Mouse (Mus musculus) MEL (cell line): ENCODE measurements at regions not wholly inside any gene's neighbourhood (a gene's known extent, or its start where the extent isn't known, plus 50 kb on each side); places are given as distances from the start of the nearest gene placed in this dataset.

Experiments used
- CTCF ChIP-seq, 3 experiments: IDR thresholded peaks in 2 of 3; conservative IDR thresholded peaks in 1 of 3; 2 replicates each; pipeline ENCODE4 v1.5.1; 2011 to 2012; ENCODE audit warnings: low read length in 3 of 3, low read depth in 2 of 3, mild to moderate bottlenecking in 2 of 3, improper control_type of control experiment in 1 of 3, inconsistent platforms in 1 of 3, mixed read lengths in 1 of 3, moderate library complexity in 1 of 3; ENCODE audit not compliant: control insufficient read depth in 1 of 3, insufficient read depth in 1 of 3, poor library complexity in 1 of 3, severe bottlenecking in 1 of 3
- NRF1 ChIP-seq: IDR thresholded peaks from 2 replicates; pipeline ENCODE4 v1.6.1; 2014; ENCODE audit warnings: low read depth, mild to moderate bottlenecking, inconsistent platforms, low read length, improper control_type of control experiment, moderate library complexity; ENCODE audit not compliant: poor library complexity, insufficient read depth, severe bottlenecking
- POLR2AphosphoS5 ChIP-seq: IDR thresholded peaks from 2 replicates; pipeline ENCODE4 v1.6.1; 2012; ENCODE audit warnings: low read depth, borderline replicate concordance, mild to moderate bottlenecking, inconsistent platforms, low read length, moderate library complexity, mixed read lengths
- RCOR1 ChIP-seq: IDR thresholded peaks from 2 replicates; pipeline ENCODE4 v1.6.1; 2012; ENCODE audit warnings: low read depth, mild to moderate bottlenecking, inconsistent platforms, low read length, improper control_type of control experiment
- TAL1 ChIP-seq: IDR thresholded peaks from 2 replicates; pipeline ENCODE4 v1.6.1; 2012; ENCODE audit warnings: mild to moderate bottlenecking, inconsistent platforms, low read length, moderate library complexity, mixed read lengths
- ZMIZ1 ChIP-seq: IDR thresholded peaks from 2 replicates; pipeline ENCODE4 v1.6.1; 2012; ENCODE audit warnings: low read depth, mild to moderate bottlenecking, inconsistent platforms, low read length, improper control_type of control experiment, moderate library complexity

DNA sequence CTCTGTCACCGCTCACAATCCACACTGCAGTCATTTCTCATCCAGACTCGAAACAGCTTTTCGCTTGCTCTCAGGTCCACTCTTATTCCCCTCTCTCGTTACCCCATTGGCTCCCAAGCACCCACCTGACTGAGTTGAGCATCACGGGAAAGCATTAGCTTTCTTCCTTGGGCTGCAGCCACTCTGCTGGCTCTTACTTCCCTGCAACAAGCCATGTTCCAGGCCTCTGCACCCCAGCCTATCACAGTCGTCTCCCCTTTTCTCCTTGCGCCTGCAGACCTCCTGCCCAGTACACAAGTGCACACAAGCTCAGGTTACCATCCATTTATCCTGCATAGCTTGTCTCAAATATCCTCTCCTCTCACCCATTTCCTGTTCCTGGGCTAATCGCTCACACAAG is 88.5 kb upstream of the Tmem260 start:
- TF ChIP-seq CTCF (IDR thresholded peaks at IDR 0.05 in 2 of 3, conservative IDR thresholded peaks at IDR 0.05 in 1 of 3; ENCODE audit: control insufficient read depth in 1 of 3, insufficient read depth in 1 of 3, low read depth in 2 of 3, low read length in 3 of 3, poor library complexity in 1 of 3, severe bottlenecking in 1 of 3) (no peak), RCOR1 (no peak), TAL1 (no peak), POLR2AphosphoS5 (no peak), NRF1 (no peak), ZMIZ1 (no peak)
